In the genomic region with DNA sequence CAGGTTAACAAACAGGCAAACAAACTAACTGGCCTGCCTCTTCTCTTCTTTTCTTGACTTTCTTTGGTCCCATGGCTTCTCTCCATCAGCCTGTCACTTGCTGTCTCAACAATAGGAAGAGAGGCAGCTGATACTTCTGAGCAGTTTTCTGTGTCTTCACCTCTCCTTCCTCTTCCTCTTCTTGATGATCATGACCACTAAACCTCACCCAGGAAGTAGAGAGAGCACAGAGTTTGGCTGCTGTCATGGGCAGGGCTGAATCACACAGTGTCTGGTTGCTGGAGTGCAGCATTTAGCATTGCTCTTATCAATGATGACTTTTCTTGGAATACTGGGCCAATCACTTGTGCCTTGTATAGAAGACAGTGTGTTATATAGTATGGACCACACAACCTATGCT, we compare ENCODE assay signal across 22 mouse cellular contexts. TPM values are rescaled to one million over a fixed set of nuclear protein-coding genes. Genes with fewer than 3 reads are reported as not detected.
DNase-seq lines count a peak whose midpoint lies in the region; ATAC-seq and TF ChIP-seq lines count a peak whose summit lies in the region.
"Had no signal": no experiment of that assay in that cellular context is flagged by ENCODE, and none has a peak within 500 bp of the region (broad histone marks: within the 10 kb centered on the region; RNA-seq: fewer than 3 reads in every experiment).

No protein-coding gene starts in this region.

- TF ChIP-seq POLR2A in bone marrow macrophage, adult 2 months (IDR thresholded peaks at IDR 0.05; ENCODE audit: borderline replicate concordance, low read depth, low read length), result no peak

- DNase-seq in A20 (ENCODE audit: low read depth, low spot score), result peak; percentile 31
- peak; percentile 14 for DNase-seq in CD4-positive helper T cell, adult 2 months (ENCODE audit: low read depth, low spot score)
- DNase-seq in right cerebral cortex, adult 2 months (ENCODE audit: low spot score in 2 of 2), result no peak
- DNase-seq in frontal cortex, postnatal 14 days (ENCODE audit: low spot score in 2 of 2), result no peak
- DNase-seq in layer of hippocampus, adult 9-11 months, result no peak
- DNase-seq: cerebellum, adult 11 months; cerebellum, postnatal 14 days; lung, postnatal 10 days; right cerebral cortex, postnatal 14 days; thymus, postnatal 36 days had no signal

- no peak overlapping the region for H3K4me3 ChIP-seq in bone marrow macrophage, adult 2 months (ENCODE audit: insufficient read depth, low read length)
- H3K4me3 ChIP-seq: embryonic facial prominence, embryonic 10.5 days; erythroblast, embryonic 14.5 days; forebrain, embryonic 15.5 days; heart, embryonic 15.5 days; hindbrain, embryonic 10.5 days; intestine, embryonic 15.5 days; layer of hippocampus, adult 2 months; limb, embryonic 12.5 days; midbrain, embryonic 13.5 days had no signal

- H3K4me1 ChIP-seq in bone marrow macrophage, adult 2 months (ENCODE audit: control insufficient read depth, insufficient read depth, low read length), result peaks cover 41% of the 10 kb centered on the region
- H3K4me1 ChIP-seq: embryonic facial prominence, embryonic 10.5 days; forebrain, embryonic 15.5 days; heart, embryonic 15.5 days; hindbrain, embryonic 10.5 days; intestine, embryonic 15.5 days; limb, embryonic 12.5 days; midbrain, embryonic 13.5 days had no signal

- H3K27ac ChIP-seq in bone marrow macrophage, adult 2 months (ENCODE audit: insufficient read depth, low read depth, low read length), result peak overlapping the region; percentile 77
- H3K27ac ChIP-seq: embryonic facial prominence, embryonic 10.5 days; forebrain, embryonic 15.5 days; heart, embryonic 15.5 days; hindbrain, embryonic 10.5 days; intestine, embryonic 15.5 days; layer of hippocampus, adult 2 months; limb, embryonic 12.5 days; liver, embryonic 14.5 days; midbrain, embryonic 13.5 days had no signal

- no peak for TF ChIP-seq CTCF in bone marrow macrophage, adult 2 months (IDR thresholded peaks at IDR 0.05; ENCODE audit: low read depth, low read length)

- ATAC-seq in megakaryocyte progenitor cell, adult 5-6 weeks (replicated peaks; ENCODE audit: poor library complexity), result peak; percentile 81
- ATAC-seq: forebrain, embryonic 15.5 days; intestine, embryonic 15.5 days; midbrain, embryonic 13.5 days had no signal

RNA-seq across cellular contexts. Expression of a gene that starts 14.6 kb away (rescaled TPM):
- polyA plus RNA-seq in bone marrow macrophage, adult 2 months (2012; ENCODE audit: insufficient read depth, insufficient read length, missing spikeins), result 133 and 141 TPM in 2 replicates
- total RNA-seq in megakaryocyte progenitor cell, adult 5-6 weeks (2015), result 26.3 and 28.2 TPM in 2 replicates
- 34.3 and 34.4 TPM in 2 replicates for total RNA-seq in megakaryocyte progenitor cell, adult 5-6 weeks (2017)

Comparison
In these comparisons a context has a peak if more than half of its experiments do, and no peak if none do; other contexts are left out.
1. DNase-seq: peak in A20 (single experiment) and CD4-positive helper T cell, adult 2 months (single experiment); none in right cerebral cortex, adult 2 months (0 of 2), frontal cortex, postnatal 14 days (0 of 2) and layer of hippocampus, adult 9-11 months (single experiment).